Mouse (Mus musculus): Measurements from ENCODE around the gene Wbp11. TPM values are rescaled to one million over a fixed set of nuclear protein-coding genes. Genes with fewer than 3 reads are reported as not detected.

Gene Wbp11
- total RNA-seq, 2 experiments from 2014 or later = 57.0 to 137 TPM

- no peak for ATAC-seq (replicated peaks; ENCODE audit: low FRiP score, low TSS enrichment, poor library complexity, severe bottlenecking)
Measured at GRCm38 (mm10) chr6:136769859-136770258, 58.2 kb downstream of the Wbp11 start.

- no peak for ATAC-seq (replicated peaks; ENCODE audit: low FRiP score, low TSS enrichment, poor library complexity, severe bottlenecking)
Measured at GRCm38 (mm10) chr6:136769143-136769542, 58.9 kb downstream of the Wbp11 start.

GRCm38 (mm10) chr6:136763912-136764311, 64.1 kb downstream of the Wbp11 start:
- ATAC-seq (replicated peaks; ENCODE audit: low FRiP score, low TSS enrichment, poor library complexity, severe bottlenecking) = no peak

Other genes starting within 250 kb of the Wbp11 start
- 2.1 TPM in 1 of 2 replicates, not detected in the other for gene Plbd1, start 166.3 kb downstream of the Wbp11 start, total RNA-seq (2014; fragmentation: Nextera tagmentation)
- 4.1 and 7.1 TPM in 2 replicates for gene Plbd1, start 166.3 kb downstream of the Wbp11 start, total RNA-seq (2017)
- not detected in 2 replicates for gene Gucy2c, start 46.5 kb downstream of the Wbp11 start, total RNA-seq (2014; fragmentation: Nextera tagmentation)
- not detected in 2 replicates for gene Gucy2c, start 46.5 kb downstream of the Wbp11 start, total RNA-seq (2017)
- gene Hist4h4, start 23.8 kb downstream of the Wbp11 start, total RNA-seq (2014; fragmentation: Nextera tagmentation) = 28.8 and 33.6 TPM in 2 replicates
- 19.2 and 39.0 TPM in 2 replicates for gene Hist4h4, start 23.8 kb downstream of the Wbp11 start, total RNA-seq (2017)
- gene H2afj, start 20.0 kb downstream of the Wbp11 start, total RNA-seq (2014; fragmentation: Nextera tagmentation) = 38.7 and 39.4 TPM in 2 replicates
- gene H2afj, start 20.0 kb downstream of the Wbp11 start, total RNA-seq (2017) = 43.2 and 73.2 TPM in 2 replicates
- 0.96 and 1.2 TPM in 2 replicates for gene BC049715, start 607 bp downstream of the Wbp11 start, total RNA-seq (2014; fragmentation: Nextera tagmentation)
- 1.0 and 2.5 TPM in 2 replicates for gene BC049715, start 607 bp downstream of the Wbp11 start, total RNA-seq (2017)
- 1.1 TPM in 1 of 2 replicates, not detected in the other for gene Smco3, start 7.2 kb upstream of the Wbp11 start, total RNA-seq (2014; fragmentation: Nextera tagmentation)
- gene Smco3, start 7.2 kb upstream of the Wbp11 start, total RNA-seq (2017) = 1.2 TPM in 1 of 2 replicates, not detected in the other
- 9.9 and 10.7 TPM in 2 replicates for gene Art4, start 29.5 kb upstream of the Wbp11 start, total RNA-seq (2014; fragmentation: Nextera tagmentation)
- gene Art4, start 29.5 kb upstream of the Wbp11 start, total RNA-seq (2017) = 26.4 and 28.1 TPM in 2 replicates
- gene Mgp, start 47.6 kb upstream of the Wbp11 start, total RNA-seq (2014; fragmentation: Nextera tagmentation) = not detected in 2 replicates
- not detected in 2 replicates for gene Mgp, start 47.6 kb upstream of the Wbp11 start, total RNA-seq (2017)
- 1.6 and 2.3 TPM in 2 replicates for gene Erp27, start 93.9 kb upstream of the Wbp11 start, total RNA-seq (2014; fragmentation: Nextera tagmentation)
- not detected in 2 replicates for gene Erp27, start 93.9 kb upstream of the Wbp11 start, total RNA-seq (2017)
- 3.1 TPM in 1 of 2 replicates, not detected in the other for gene Pde6h, start 95.6 kb upstream of the Wbp11 start, total RNA-seq (2014; fragmentation: Nextera tagmentation)
- gene Pde6h, start 95.6 kb upstream of the Wbp11 start, total RNA-seq (2017) = not detected in 2 replicates
- 207 and 252 TPM in 2 replicates for gene Arhgdib, start 113.7 kb upstream of the Wbp11 start, total RNA-seq (2014; fragmentation: Nextera tagmentation)
- gene Arhgdib, start 113.7 kb upstream of the Wbp11 start, total RNA-seq (2017) = 203 and 254 TPM in 2 replicates